Mouse (Mus musculus): ENCODE measurements around the gene Cyb561d1. TPM values are rescaled to one million over a fixed set of nuclear protein-coding genes. Genes with fewer than 3 reads are reported as not detected.

Cyb561d1 gene
- polyA plus RNA-seq, 1 experiment, result 7.0 TPM

GRCm38 (mm10) chr3:108166486-108167211, 34.4 kb downstream of the Cyb561d1 start:
- DNase-seq, result peak; percentile 47
- Histone ChIP-seq H3K4me1 (ENCODE audit: control insufficient read depth, insufficient read depth, low read length) (no peaks in the 10 kb centered on the region), H3K4me3 (ENCODE audit: insufficient read depth, low read depth, low read length) (no peak overlapping the region), H3K27me3 (replicated peaks; ENCODE audit: control insufficient read depth, insufficient read depth, low read length) (no peaks in the 10 kb centered on the region), H3K36me3 (ENCODE audit: control insufficient read depth, insufficient read depth, low read length) (no peaks in the 10 kb centered on the region), H3K27ac (ENCODE audit: insufficient read depth, low read depth, low read length) (no peak overlapping the region)
- WGBS, result 23% methylated on average over 9 of the region's 11 CpGs
- TF ChIP-seq POLR2A (IDR thresholded peaks at IDR 0.05; ENCODE audit: low read depth, low read length), result no peak
- TF ChIP-seq CTCF (conservative IDR thresholded peaks at IDR 0.05; ENCODE audit: insufficient read depth, insufficient read length, low read depth, low read length), result no peak; the same call in 1 of the 2 replicates

DNA sequence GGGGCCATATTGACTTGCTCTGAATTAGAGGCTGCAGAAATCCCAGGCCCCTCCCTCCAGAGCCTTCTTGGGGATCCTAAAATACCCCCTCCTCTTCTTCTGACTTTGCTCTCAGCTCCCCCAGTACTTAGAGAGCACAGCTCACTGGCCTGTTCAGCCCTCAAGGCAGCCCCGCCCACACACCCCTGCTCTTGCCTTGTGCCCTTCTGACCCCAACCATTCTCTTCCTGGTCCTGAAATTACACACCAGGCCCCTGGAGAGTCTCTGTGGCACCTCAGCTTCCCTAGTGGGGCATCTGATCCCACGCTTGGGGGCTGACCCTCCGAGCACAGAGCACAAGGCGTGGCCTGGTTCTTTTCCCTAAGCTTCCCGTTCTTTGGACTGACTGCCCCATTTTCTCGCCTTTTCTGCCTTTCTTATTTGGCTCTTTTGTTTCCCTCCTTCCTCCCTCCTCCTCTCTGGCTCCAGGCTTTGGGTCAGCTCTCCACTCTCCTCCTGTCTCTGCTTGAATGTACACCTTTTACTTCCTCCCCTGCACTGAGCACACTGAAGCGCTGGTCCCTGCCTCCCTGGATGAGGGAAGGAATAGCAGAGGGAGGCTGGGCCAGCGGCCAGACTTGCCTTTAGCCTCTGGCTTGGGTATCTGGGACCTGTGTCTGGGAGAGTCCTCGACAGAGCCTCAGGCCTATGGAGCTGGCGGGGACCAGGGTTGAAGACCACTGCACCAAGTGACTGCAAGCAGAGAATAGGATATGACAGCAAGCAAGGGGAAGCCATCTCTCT, 35.3 kb downstream of the Cyb561d1 start:
- no peaks in the 10 kb centered on the region for H3K36me3 ChIP-seq (ENCODE audit: control insufficient read depth, insufficient read depth, low read length)
- H3K4me1 ChIP-seq (ENCODE audit: control insufficient read depth, insufficient read depth, low read length), result no peaks in the 10 kb centered on the region
- no peaks in the 10 kb centered on the region for H3K27me3 ChIP-seq (replicated peaks; ENCODE audit: control insufficient read depth, insufficient read depth, low read length)
- no peak for DNase-seq
- WGBS, result 58% methylated on average over 10 of the region's 10 CpGs
- no peak for TF ChIP-seq CTCF (conservative IDR thresholded peaks at IDR 0.05; ENCODE audit: insufficient read depth, insufficient read length, low read depth, low read length)
- TF ChIP-seq POLR2A (IDR thresholded peaks at IDR 0.05; ENCODE audit: low read depth, low read length), result no peak
- H3K27ac ChIP-seq (ENCODE audit: insufficient read depth, low read depth, low read length), result no peak overlapping the region
- no peak overlapping the region for H3K4me3 ChIP-seq (ENCODE audit: insufficient read depth, low read depth, low read length)

GRCm38 (mm10) chr3:108164807-108165206, 36.2 kb downstream of the Cyb561d1 start:
- Histone ChIP-seq H3K27ac (ENCODE audit: insufficient read depth, low read depth, low read length) (no peak overlapping the region), H3K27me3 (replicated peaks; ENCODE audit: control insufficient read depth, insufficient read depth, low read length) (no peaks in the 10 kb centered on the region), H3K4me1 (ENCODE audit: control insufficient read depth, insufficient read depth, low read length) (no peaks in the 10 kb centered on the region), H3K36me3 (ENCODE audit: control insufficient read depth, insufficient read depth, low read length) (no peaks in the 10 kb centered on the region), H3K4me3 (ENCODE audit: insufficient read depth, low read depth, low read length) (peak overlapping the region; percentile 31; the same call in 1 of the 2 replicates)
- WGBS, result 6% methylated on average over 9 of the region's 9 CpGs
- TF ChIP-seq CTCF (conservative IDR thresholded peaks at IDR 0.05; ENCODE audit: insufficient read depth, insufficient read length, low read depth, low read length), result peak; percentile 97
- no peak for TF ChIP-seq POLR2A (IDR thresholded peaks at IDR 0.05; ENCODE audit: low read depth, low read length)
- peak; percentile 83 for DNase-seq

- TF ChIP-seq POLR2A (IDR thresholded peaks at IDR 0.05; ENCODE audit: low read depth, low read length) (no peak), CTCF (conservative IDR thresholded peaks at IDR 0.05; ENCODE audit: insufficient read depth, insufficient read length, low read depth, low read length) (no peak)
- no peaks in the 10 kb centered on the region for H3K4me1 ChIP-seq (ENCODE audit: control insufficient read depth, insufficient read depth, low read length)
- 64% methylated on average over 5 of the region's 5 CpGs for whole genome bisulfite sequencing
- no peaks in the 10 kb centered on the region for H3K36me3 ChIP-seq (ENCODE audit: control insufficient read depth, insufficient read depth, low read length)
- DNase-seq, result no peak
- H3K4me3 ChIP-seq (ENCODE audit: insufficient read depth, low read depth, low read length), result no peak overlapping the region
- no peaks in the 10 kb centered on the region for H3K27me3 ChIP-seq (replicated peaks; ENCODE audit: control insufficient read depth, insufficient read depth, low read length)
- H3K27ac ChIP-seq (ENCODE audit: insufficient read depth, low read depth, low read length), result no peak overlapping the region
Measured at GRCm38 (mm10) chr3:108164091-108164490, 36.9 kb downstream of the Cyb561d1 start.

GRCm38 (mm10) chr3:108158383-108159037, 42.5 kb downstream of the Cyb561d1 start:
- no peak for DNase-seq
- Histone ChIP-seq H3K36me3 (ENCODE audit: control insufficient read depth, insufficient read depth, low read length) (no peaks in the 10 kb centered on the region), H3K4me3 (ENCODE audit: insufficient read depth, low read depth, low read length) (no peak overlapping the region), H3K27ac (ENCODE audit: insufficient read depth, low read depth, low read length) (no peak overlapping the region), H3K27me3 (replicated peaks; ENCODE audit: control insufficient read depth, insufficient read depth, low read length) (no peaks in the 10 kb centered on the region), H3K4me1 (ENCODE audit: control insufficient read depth, insufficient read depth, low read length) (no peaks in the 10 kb centered on the region)
- no peak for TF ChIP-seq POLR2A (IDR thresholded peaks at IDR 0.05; ENCODE audit: low read depth, low read length)
- no peak for TF ChIP-seq CTCF (conservative IDR thresholded peaks at IDR 0.05; ENCODE audit: insufficient read depth, insufficient read length, low read depth, low read length)
- WGBS, result 78% methylated on average over 9 of the region's 9 CpGs

DNA sequence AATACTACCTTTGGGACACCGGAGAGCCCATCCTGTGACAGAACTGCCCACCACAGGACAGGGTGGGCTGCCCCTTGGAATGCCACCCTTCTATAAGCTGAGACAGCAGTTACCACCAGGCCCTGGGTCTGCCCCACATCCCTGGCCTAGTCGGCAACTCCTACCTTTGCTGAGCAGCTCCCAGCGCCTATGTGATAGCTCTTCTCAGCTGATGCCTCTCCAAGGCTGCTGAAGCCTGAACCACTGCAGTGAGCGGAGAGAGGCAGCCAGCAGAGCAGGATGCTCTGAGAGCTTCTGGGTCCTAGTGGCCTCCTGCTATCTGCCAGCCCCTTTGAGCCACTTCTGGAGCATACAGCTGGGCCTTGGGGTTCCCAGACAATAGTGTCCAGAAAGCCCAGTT, 46.4 kb downstream of the Cyb561d1 start, which contains the start of gene Gpr61:
TSS of gene Gpr61 (minus strand) at position 227 of the 400 bp plus-strand sequence.
- WGBS, result 45% methylated on average over 4 of the region's 4 CpGs
- TF ChIP-seq CTCF (conservative IDR thresholded peaks at IDR 0.05; ENCODE audit: insufficient read depth, insufficient read length, low read depth, low read length) (no peak), POLR2A (IDR thresholded peaks at IDR 0.05; ENCODE audit: low read depth, low read length) (no peak)
- no peaks in the 10 kb centered on the region for H3K36me3 ChIP-seq (ENCODE audit: control insufficient read depth, insufficient read depth, low read length)
- no peak for DNase-seq
- H3K27ac ChIP-seq (ENCODE audit: insufficient read depth, low read depth, low read length), result no peak within 1 kb of the TSS
- no peaks in the 10 kb centered on the region for H3K27me3 ChIP-seq (replicated peaks; ENCODE audit: control insufficient read depth, insufficient read depth, low read length)
- H3K4me3 ChIP-seq (ENCODE audit: insufficient read depth, low read depth, low read length), result no peak within 1 kb of the TSS
- H3K4me1 ChIP-seq (ENCODE audit: control insufficient read depth, insufficient read depth, low read length), result no peaks in the 10 kb centered on the region
